Mouse (Mus musculus) hindbrain, embryonic 15.5 days (tissue): ENCODE measurements at regions not wholly inside any gene's neighbourhood (a gene's known extent, or its start where the extent isn't known, plus 50 kb on each side); places are given as distances from the start of the nearest gene placed in this dataset.

Source experiments
- ATAC-seq: fragments of 200-750 bp; cut with Nextera tagmentation; 2 replicates; pipeline ENCODE4 v1.8.0; 2017; ENCODE audit warnings: low read depth, moderate number of reproducible peaks, moderate TSS enrichment; ENCODE audit not compliant: low FRiP score
- H3K27ac ChIP-seq: fragments of 300-500 bp; sonication (generic); replicated peaks from 2 replicates; pipeline ENCODE4 v1.5.1; 2015; ENCODE audit warnings: mild to moderate bottlenecking, inconsistent platforms
- H3K27me3 ChIP-seq: fragments of 300-500 bp; sonication (generic); 2 replicates; pipeline ENCODE4 v1.6.1; 2015; ENCODE audit warnings: control low read depth, inconsistent platforms
- H3K36me3 ChIP-seq: fragments of 300-500 bp; sonication (generic); 2 replicates; pipeline ENCODE4 v1.6.1; 2015; ENCODE audit warnings: control low read depth, inconsistent platforms
- H3K4me1 ChIP-seq: fragments of 300-500 bp; sonication (generic); replicated peaks from 2 replicates; pipeline ENCODE4 v1.6.1; 2015; ENCODE audit warnings: control low read depth, inconsistent platforms
- H3K4me2 ChIP-seq: fragments of 300-500 bp; sonication (generic); 2 replicates; pipeline ENCODE4 v1.6.1; 2015; ENCODE audit warnings: moderate library complexity, mild to moderate bottlenecking, inconsistent platforms
- H3K4me3 ChIP-seq: fragments of 300-500 bp; sonication (generic); 2 replicates; pipeline ENCODE4 v1.5.1; 2015; ENCODE audit warnings: mild to moderate bottlenecking, inconsistent platforms
- H3K9ac ChIP-seq: fragments of 300-500 bp; sonication (generic); 2 replicates; pipeline ENCODE4 v1.6.1; 2015; ENCODE audit warnings: inconsistent platforms
- H3K9me3 ChIP-seq: fragments of 300-500 bp; sonication (generic); 2 replicates; pipeline ENCODE4 v1.6.1; 2016; ENCODE audit warnings: control low read depth, inconsistent platforms
- WGBS: fragments of 180-500 bp; shearing (Covaris S2); methylation state at CpG from one replicate; pipeline ENCODE4 v1.1.7; 2015; 5-methylcytosine and 5-hydroxymethylcytosine counted together

- Histone ChIP-seq H3K36me3 (no peaks in the 10 kb centered on the region), H3K9ac (no peak overlapping the region), H3K27me3 (no peaks in the 10 kb centered on the region), H3K4me3 (no peak overlapping the region), H3K4me1 (no peaks in the 10 kb centered on the region), H3K9me3 (no peaks in the 10 kb centered on the region), H3K27ac (no peak overlapping the region), H3K4me2 (no peak overlapping the region)
- no peak for ATAC-seq
- WGBS: 75% methylated on average over 2 of the region's 2 CpGs
These were observed 751.2 kb upstream of the Fbxo33 start for GRCm38 (mm10) chr12:59970775-59971174.

DNA sequence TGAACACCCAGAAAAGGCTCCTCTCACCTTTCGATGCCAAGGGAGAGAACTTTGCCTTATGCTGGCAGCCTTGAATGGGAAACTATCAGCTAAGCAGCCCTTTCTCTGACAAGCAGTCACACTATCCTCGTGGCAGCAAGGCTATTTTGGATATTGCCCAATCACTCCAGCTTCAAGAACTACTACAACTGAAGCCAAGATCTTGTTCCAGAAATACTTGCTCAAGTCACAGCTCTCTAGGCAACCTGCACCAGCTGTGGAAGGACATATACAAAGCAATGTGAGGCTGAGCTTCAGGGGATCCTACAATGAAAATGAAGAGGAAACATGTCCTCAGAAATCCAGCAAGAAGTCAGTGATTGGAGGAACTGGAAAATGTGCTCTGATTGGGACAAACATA is 750.4 kb upstream of the Fbxo33 start:
- H3K36me3 ChIP-seq: no peaks in the 10 kb centered on the region
- ATAC-seq: no peak
- H3K27ac ChIP-seq: no peak overlapping the region
- H3K9ac ChIP-seq: no peak overlapping the region
- no peak overlapping the region for H3K4me2 ChIP-seq
- H3K4me1 ChIP-seq: no peaks in the 10 kb centered on the region
- WGBS: 72% methylated on average over 2 of the region's 2 CpGs
- H3K4me3 ChIP-seq: no peak overlapping the region
- no peaks in the 10 kb centered on the region for H3K9me3 ChIP-seq
- H3K27me3 ChIP-seq: no peaks in the 10 kb centered on the region

GRCm38 (mm10) chr12:59967241-59967640 is 747.7 kb upstream of the Fbxo33 start:
- Histone ChIP-seq H3K4me1 (no peaks in the 10 kb centered on the region), H3K27ac (no peak overlapping the region), H3K4me2 (no peak overlapping the region), H3K27me3 (no peaks in the 10 kb centered on the region), H3K9ac (no peak overlapping the region), H3K4me3 (no peak overlapping the region), H3K9me3 (no peaks in the 10 kb centered on the region), H3K36me3 (no peaks in the 10 kb centered on the region)
- WGBS: 85% methylated on average over 5 of the region's 5 CpGs
- no peak for ATAC-seq

DNA sequence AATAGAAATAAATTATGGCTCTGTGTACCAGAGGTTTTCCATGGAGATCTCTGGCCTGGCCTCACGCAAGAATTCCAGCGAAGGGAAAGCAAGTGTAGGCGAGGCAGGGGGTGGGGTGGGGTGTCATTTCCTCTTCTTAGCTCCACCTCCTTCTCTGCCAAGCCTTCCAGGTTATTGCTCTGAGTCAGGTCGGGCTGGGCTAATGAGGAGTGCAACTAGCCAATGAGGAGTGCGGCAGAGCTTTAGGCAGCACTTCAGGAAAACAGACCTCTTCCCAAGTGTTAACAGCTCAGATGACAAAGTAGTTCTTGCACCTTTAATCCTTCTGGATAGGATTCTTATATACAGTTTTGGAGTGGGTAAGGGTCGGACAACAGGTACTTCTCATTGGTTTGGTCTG is 741.6 kb upstream of the Fbxo33 start:
- H3K9ac ChIP-seq: no peak overlapping the region
- H3K9me3 ChIP-seq: no peaks in the 10 kb centered on the region
- no peaks in the 10 kb centered on the region for H3K4me1 ChIP-seq
- no peak overlapping the region for H3K4me2 ChIP-seq
- H3K4me3 ChIP-seq: no peak overlapping the region
- no peak for ATAC-seq
- no peaks in the 10 kb centered on the region for H3K27me3 ChIP-seq
- H3K36me3 ChIP-seq: no peaks in the 10 kb centered on the region
- no peak overlapping the region for H3K27ac ChIP-seq
- 55% methylated on average over 6 of the region's 6 CpGs for WGBS

DNA sequence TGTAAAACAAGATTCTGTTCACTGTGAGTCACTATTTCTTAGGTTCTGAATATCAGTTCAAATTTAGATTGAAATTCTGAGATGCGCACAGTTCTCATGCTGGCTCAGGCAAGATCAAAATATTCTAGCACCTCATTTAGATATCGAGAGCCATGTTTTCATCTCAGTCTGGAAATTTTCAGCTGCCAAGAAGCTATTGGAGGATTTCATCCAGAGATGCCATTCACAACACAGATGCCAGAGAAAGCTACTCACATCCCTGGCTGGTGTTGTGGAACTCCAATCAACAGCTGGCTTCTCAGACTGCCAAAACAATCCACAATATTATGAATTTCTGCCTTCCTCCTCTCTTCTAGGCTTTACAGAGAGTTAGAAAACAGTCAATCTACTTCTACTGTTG is 712.9 kb upstream of the Fbxo33 start:
- H3K27ac ChIP-seq: no peak overlapping the region
- H3K4me2 ChIP-seq: no peak overlapping the region
- WGBS: 94% methylated on average over 2 of the region's 2 CpGs
- no peak for ATAC-seq
- no peak overlapping the region for H3K4me3 ChIP-seq
- H3K9ac ChIP-seq: no peak overlapping the region
- H3K9me3 ChIP-seq: no peaks in the 10 kb centered on the region
- H3K4me1 ChIP-seq: no peaks in the 10 kb centered on the region
- no peaks in the 10 kb centered on the region for H3K36me3 ChIP-seq
- H3K27me3 ChIP-seq: no peaks in the 10 kb centered on the region

- Histone ChIP-seq H3K27ac (no peak overlapping the region), H3K9ac (no peak overlapping the region), H3K27me3 (no peaks in the 10 kb centered on the region), H3K4me1 (no peaks in the 10 kb centered on the region), H3K9me3 (no peaks in the 10 kb centered on the region), H3K36me3 (no peaks in the 10 kb centered on the region), H3K4me3 (no peak overlapping the region), H3K4me2 (no peak overlapping the region)
- no peak for ATAC-seq
- 85% methylated on average over 3 of the region's 3 CpGs for WGBS
These were observed 705.5 kb upstream of the Fbxo33 start for GRCm38 (mm10) chr12:59925071-59925470.

DNA sequence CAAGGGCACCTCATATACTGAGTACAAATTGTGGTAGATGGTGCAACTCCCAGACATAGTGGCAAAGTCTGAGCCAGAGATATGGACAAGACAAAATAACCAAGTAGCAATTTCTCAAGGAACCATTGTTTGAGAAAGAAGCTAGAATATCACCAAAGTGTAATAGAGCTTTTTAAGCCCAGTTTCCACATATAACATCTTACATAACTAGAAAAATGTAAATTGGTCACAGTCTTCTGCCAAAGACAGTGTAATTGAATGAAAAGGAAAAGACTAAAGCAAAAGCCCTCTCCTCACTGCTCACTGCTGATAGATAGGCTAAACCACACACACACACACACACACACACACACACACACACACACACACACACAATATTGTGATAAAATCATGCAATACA is 679.4 kb upstream of the Fbxo33 start:
- no peak overlapping the region for H3K4me2 ChIP-seq
- no peak for ATAC-seq
- no peaks in the 10 kb centered on the region for H3K36me3 ChIP-seq
- no peak overlapping the region for H3K9ac ChIP-seq
- no peaks in the 10 kb centered on the region for H3K9me3 ChIP-seq
- H3K27me3 ChIP-seq: no peaks in the 10 kb centered on the region
- no peak overlapping the region for H3K27ac ChIP-seq
- H3K4me1 ChIP-seq: no peaks in the 10 kb centered on the region
- no peak overlapping the region for H3K4me3 ChIP-seq

DNA sequence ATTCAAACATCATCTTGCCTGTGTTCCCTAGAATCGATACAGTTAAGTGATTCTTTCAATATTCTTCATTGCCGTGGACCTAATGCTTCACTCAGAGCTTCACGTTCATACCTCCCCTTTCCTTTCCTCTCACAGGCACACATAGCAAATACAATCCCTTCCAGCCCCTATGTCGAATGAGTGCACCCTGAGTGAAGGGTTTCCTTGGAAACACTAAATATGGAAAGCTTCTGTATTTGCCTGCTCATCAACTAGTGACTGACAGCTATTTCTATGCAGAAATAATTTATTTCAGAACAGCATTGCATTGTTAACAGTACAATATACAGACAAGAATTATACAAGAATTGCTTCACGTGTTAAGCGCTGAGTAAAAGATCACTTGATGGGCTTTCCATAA is 671.4 kb upstream of the Fbxo33 start:
- Histone ChIP-seq H3K4me2 (no peak overlapping the region), H3K27ac (0 out of 2 replicates have a peak overlapping the region, but pooled peaks have one; percentile 20), H3K4me3 (no peak overlapping the region), H3K4me1 (no peaks in the 10 kb centered on the region), H3K36me3 (no peaks in the 10 kb centered on the region), H3K9ac (no peak overlapping the region), H3K27me3 (no peaks in the 10 kb centered on the region), H3K9me3 (no peaks in the 10 kb centered on the region)
- no peak for ATAC-seq
- 62% methylated on average over 6 of the region's 6 CpGs for WGBS
